Mouse (Mus musculus) gonadal fat pad, adult 2 months (tissue): ENCODE data around the gene Cacna1d. TPM values are rescaled to one million over a fixed set of nuclear protein-coding genes. Genes with fewer than 3 reads are reported as not detected.

Source experiments
- DNase-seq: peaks from one replicate; pipeline ENCODE4 v3.0.0-alpha.2; 2012; ENCODE audit warnings: low read depth
- polyA plus RNA-seq: library from polyadenylated mRNA; depleted of rRNA; stranded (reverse); fragments of >200 nt; gene quantifications from 2 replicates; pipeline ENCODE4 v1.2.3, GENCODE M21; 2012

Cacna1d gene
- polyA plus RNA-seq, 1 experiment: 26.7 TPM

GRCm38 (mm10) chr14:30208156-30208555 is 283.1 kb downstream of the Cacna1d start:
- DNase-seq: no peak

- no peak for DNase-seq
Observed at GRCm38 (mm10) chr14:30205821-30206220, 285.4 kb downstream of the Cacna1d start.

- DNase-seq: no peak
Observed at GRCm38 (mm10) chr14:30204526-30204925, 286.7 kb downstream of the Cacna1d start.

GRCm38 (mm10) chr14:30200310-30200709 is 290.9 kb downstream of the Cacna1d start:
- no peak for DNase-seq

GRCm38 (mm10) chr14:30198882-30199281 is 292.4 kb downstream of the Cacna1d start:
- DNase-seq: no peak

- DNase-seq: no peak
Observed at GRCm38 (mm10) chr14:30198116-30198515, 293.1 kb downstream of the Cacna1d start.

- no peak for DNase-seq
Observed at GRCm38 (mm10) chr14:30196959-30197358, 294.3 kb downstream of the Cacna1d start.

- DNase-seq: no peak
Observed at GRCm38 (mm10) chr14:30196235-30196634, 295.0 kb downstream of the Cacna1d start.

GRCm38 (mm10) chr14:30190308-30190971 is 300.8 kb downstream of the Cacna1d start:
- DNase-seq: no peak

GRCm38 (mm10) chr14:30185616-30186274 is 305.5 kb downstream of the Cacna1d start:
- DNase-seq: no peak

- DNase-seq: no peak
Observed at GRCm38 (mm10) chr14:30184445-30185152, 306.7 kb downstream of the Cacna1d start.

GRCm38 (mm10) chr14:30184013-30184412 is 307.2 kb downstream of the Cacna1d start:
- DNase-seq: no peak

GRCm38 (mm10) chr14:30182624-30183524 is 308.4 kb downstream of the Cacna1d start:
- no peak for DNase-seq

GRCm38 (mm10) chr14:30178306-30178705 is 312.9 kb downstream of the Cacna1d start:
- DNase-seq: no peak

- no peak for DNase-seq
Observed at GRCm38 (mm10) chr14:30177850-30178249, 313.4 kb downstream of the Cacna1d start.

GRCm38 (mm10) chr14:30175362-30175761 is 315.9 kb downstream of the Cacna1d start:
- no peak for DNase-seq

- DNase-seq: no peak
Observed at GRCm38 (mm10) chr14:30172821-30173755, 318.2 kb downstream of the Cacna1d start.

GRCm38 (mm10) chr14:30171593-30171992 is 319.7 kb downstream of the Cacna1d start:
- DNase-seq: no peak

- DNase-seq: no peak
Observed at GRCm38 (mm10) chr14:30171008-30171407, 320.2 kb downstream of the Cacna1d start.

GRCm38 (mm10) chr14:30169455-30169854 is 321.8 kb downstream of the Cacna1d start:
- DNase-seq: no peak

- no peak for DNase-seq
Observed at GRCm38 (mm10) chr14:30168902-30169301, 322.4 kb downstream of the Cacna1d start.
